In genomic region chr2:140475770-140476169, GRCm38 (mm10) we compare ENCODE assay signal across 21 mouse cellular contexts.
DNase-seq lines count a peak whose midpoint lies in the region; TF ChIP-seq lines count a peak whose summit lies in the region.
"Had no signal": no experiment of that assay in that cellular context is flagged by ENCODE, and none has a peak within 500 bp of the region (broad histone marks: within the 10 kb centered on the region; RNA-seq: fewer than 3 reads in every experiment).

No protein-coding gene starts in this region.

- no peak overlapping the region for H3K4me3 ChIP-seq in layer of hippocampus, adult 2 months
- no peak overlapping the region for H3K4me3 ChIP-seq in cortical plate, adult 2 months (ENCODE audit: insufficient read depth, low read length)
- no peak overlapping the region for H3K4me3 ChIP-seq in midbrain, embryonic 10.5 days
- H3K4me3 ChIP-seq: embryonic facial prominence, embryonic 10.5 days; embryonic facial prominence, embryonic 13.5 days; erythroblast, embryonic 14.5 days; forebrain, embryonic 12.5 days; forebrain, embryonic 15.5 days; hindbrain, embryonic 12.5 days; hindbrain, embryonic 15.5 days had no signal

- TF ChIP-seq CTCF in layer of hippocampus, adult 2 months (conservative IDR thresholded peaks at IDR 0.05): peak; percentile 35; the same call in 1 of the 2 replicates
- TF ChIP-seq CTCF in cortical plate, adult 2 months (IDR thresholded peaks at IDR 0.05; ENCODE audit: extremely low read depth, insufficient read depth, low read length): peak; percentile 4; the same call in 1 of the 2 replicates

- H3K27ac ChIP-seq in layer of hippocampus, adult 2 months: no peak overlapping the region
- H3K27ac ChIP-seq in cortical plate, adult 2 months (ENCODE audit: insufficient read depth, low read length): no peak overlapping the region
- no peak overlapping the region for H3K27ac ChIP-seq in midbrain, embryonic 10.5 days (replicated peaks)
- H3K27ac ChIP-seq: embryonic facial prominence, embryonic 10.5 days; embryonic facial prominence, embryonic 13.5 days; forebrain, embryonic 12.5 days; forebrain, embryonic 15.5 days; hindbrain, embryonic 12.5 days; hindbrain, embryonic 15.5 days had no signal

- WGBS in midbrain, embryonic 10.5 days: 94% methylated on average over 2 of the region's 2 CpGs

- no peak for TF ChIP-seq POLR2A in cortical plate, adult 2 months (IDR thresholded peaks at IDR 0.05; ENCODE audit: extremely low read depth, insufficient read depth, low read length)

- H3K9me3 ChIP-seq in midbrain, embryonic 10.5 days (replicated peaks): no peaks in the 10 kb centered on the region
- H3K9me3 ChIP-seq: embryonic facial prominence, embryonic 10.5 days; embryonic facial prominence, embryonic 13.5 days; forebrain, embryonic 12.5 days; forebrain, embryonic 15.5 days; hindbrain, embryonic 12.5 days; hindbrain, embryonic 15.5 days had no signal

- DNase-seq in layer of hippocampus, adult 2 months (ENCODE audit: low spot score in 2 of 2): no peak
- DNase-seq in layer of hippocampus, adult 9-10 months (ENCODE audit: low spot score): no peak
- DNase-seq in right cerebral cortex, adult 2 months (ENCODE audit: low spot score in 2 of 2): peak; percentile 19 to 33
- no peak for DNase-seq in right cerebral cortex, postnatal 10 days (ENCODE audit: low spot score in 2 of 2)
- no peak for DNase-seq in midbrain, embryonic 10.5 days (ENCODE audit: low spot score)
- DNase-seq: adrenal gland, adult 8-10 months; adrenal gland, postnatal 25 days; cerebellum, adult 2 months; cerebellum, adult 9-11 months; cerebellum, postnatal 25 days; embryo, embryonic 11 days; gastrocnemius, postnatal 10 days; gastrocnemius, postnatal 36 days had no signal

- H3K27me3 ChIP-seq in midbrain, embryonic 10.5 days (ENCODE audit: low read depth, poor library complexity, severe bottlenecking): no peaks in the 10 kb centered on the region
- H3K27me3 ChIP-seq: embryonic facial prominence, embryonic 13.5 days; forebrain, embryonic 12.5 days; forebrain, embryonic 15.5 days; hindbrain, embryonic 12.5 days; hindbrain, embryonic 15.5 days had no signal

- H3K4me1 ChIP-seq in cortical plate, adult 2 months (ENCODE audit: control insufficient read depth, insufficient read depth, low read length): no peaks in the 10 kb centered on the region
- H3K4me1 ChIP-seq in midbrain, embryonic 10.5 days: no peaks in the 10 kb centered on the region
- H3K4me1 ChIP-seq: embryonic facial prominence, embryonic 10.5 days; embryonic facial prominence, embryonic 13.5 days; forebrain, embryonic 12.5 days; forebrain, embryonic 15.5 days; hindbrain, embryonic 12.5 days; hindbrain, embryonic 15.5 days had no signal

- H3K36me3 ChIP-seq in midbrain, embryonic 10.5 days: no peaks in the 10 kb centered on the region
- H3K36me3 ChIP-seq: embryonic facial prominence, embryonic 10.5 days; embryonic facial prominence, embryonic 13.5 days; forebrain, embryonic 12.5 days; forebrain, embryonic 15.5 days; hindbrain, embryonic 12.5 days; hindbrain, embryonic 15.5 days had no signal

Comparison
In these comparisons a context has a peak if more than half of its experiments do, and no peak if none do; other contexts are left out.
1. DNase-seq: peak in right cerebral cortex, adult 2 months (2 of 2); none in layer of hippocampus, adult 2 months (0 of 2), layer of hippocampus, adult 9-10 months (single experiment), right cerebral cortex, postnatal 10 days (0 of 2) and midbrain, embryonic 10.5 days (single experiment).